Mouse (Mus musculus) c-Kit-positive CD71-positive TER-119-positive erythroid progenitor cells, embryonic 14.5 days (primary cell): ENCODE measurements at regions not wholly inside any gene's neighbourhood (a gene's known extent, or its start where the extent isn't known, plus 50 kb on each side); places are given as distances from the start of the nearest gene placed in this dataset.

Experiments used
- DNase-seq: peaks from one replicate; pipeline ENCODE4 v3.0.0-alpha.2; 2013; ENCODE audit warnings: low spot score

GRCm38 (mm10) chr10:45763160-45763955 is 185.7 kb downstream of the Hace1 start:
- DNase-seq, result no peak

GRCm38 (mm10) chr10:45779720-45780119 is 202.1 kb downstream of the Hace1 start:
- no peak for DNase-seq

- DNase-seq, result peak; percentile 29
Measured at GRCm38 (mm10) chr10:45783026-45783425, 205.4 kb downstream of the Hace1 start.

GRCm38 (mm10) chr10:45783461-45784149 is 206.0 kb downstream of the Hace1 start:
- DNase-seq, result no peak

- DNase-seq, result no peak
Measured at GRCm38 (mm10) chr10:45784150-45784479, 206.5 kb downstream of the Hace1 start.

GRCm38 (mm10) chr10:45784575-45784974 is 206.9 kb downstream of the Hace1 start:
- no peak for DNase-seq

- no peak for DNase-seq
Measured at GRCm38 (mm10) chr10:45788356-45788755, 210.7 kb downstream of the Hace1 start.

GRCm38 (mm10) chr10:45795582-45795981 is 218.0 kb downstream of the Hace1 start:
- DNase-seq, result no peak

GRCm38 (mm10) chr10:45800070-45800851 is 222.6 kb downstream of the Hace1 start:
- DNase-seq, result peak; percentile 34

GRCm38 (mm10) chr10:45801463-45801862 is 223.8 kb downstream of the Hace1 start:
- no peak for DNase-seq

- DNase-seq, result no peak
Measured at GRCm38 (mm10) chr10:45806984-45807827, 229.6 kb downstream of the Hace1 start.

GRCm38 (mm10) chr10:45811882-45812281 is 234.3 kb downstream of the Hace1 start:
- peak; percentile 29 for DNase-seq

- DNase-seq, result no peak
Measured at GRCm38 (mm10) chr10:45813804-45814203, 236.2 kb downstream of the Hace1 start.

GRCm38 (mm10) chr10:45816679-45817078 is 239.1 kb downstream of the Hace1 start:
- no peak for DNase-seq

GRCm38 (mm10) chr10:45820986-45821655 is 243.5 kb downstream of the Hace1 start:
- no peak for DNase-seq

- DNase-seq, result no peak
Measured at GRCm38 (mm10) chr10:45822251-45822650, 244.6 kb downstream of the Hace1 start.

GRCm38 (mm10) chr10:45823612-45824011 is 246.0 kb downstream of the Hace1 start:
- no peak for DNase-seq

- DNase-seq, result no peak
Measured at GRCm38 (mm10) chr10:45848654-45849053, 271.0 kb downstream of the Hace1 start.

- DNase-seq, result no peak
Measured at GRCm38 (mm10) chr10:45849841-45850240, 272.2 kb downstream of the Hace1 start.

GRCm38 (mm10) chr10:45850625-45851024 is 273.0 kb downstream of the Hace1 start:
- DNase-seq, result no peak

GRCm38 (mm10) chr10:45852688-45853087 is 275.1 kb downstream of the Hace1 start:
- DNase-seq, result no peak
